Mouse (Mus musculus) heart, embryonic 16.5 days (tissue): ENCODE measurements around the gene 1700020L24Rik. TPM values are rescaled to one million over a fixed set of nuclear protein-coding genes. Genes with fewer than 3 reads are reported as not detected.

Source experiments
- ATAC-seq: fragments of 200-750 bp; cut with Nextera tagmentation; replicated peaks from 2 replicates; pipeline ENCODE4 v1.8.0; 2017; ENCODE audit warnings: moderate number of reproducible peaks; ENCODE audit not compliant: insufficient read depth, low FRiP score; ENCODE audit errors: extremely low read depth
- H3K27ac ChIP-seq: fragments of 300-500 bp; sonication (generic); 2 replicates; pipeline ENCODE4 v1.5.1; 2014; ENCODE audit warnings: mild to moderate bottlenecking, low read length, control low read depth, moderate library complexity
- H3K27me3 ChIP-seq: fragments of 300-500 bp; sonication (generic); 2 replicates; pipeline ENCODE4 v1.6.1; 2014; ENCODE audit warnings: low read length, mixed read lengths; ENCODE audit not compliant: control insufficient read depth, insufficient read depth
- H3K36me3 ChIP-seq: fragments of 300-500 bp; sonication (generic); 2 replicates; pipeline ENCODE4 v1.6.1; 2014; ENCODE audit not compliant: control insufficient read depth, insufficient read depth
- H3K4me1 ChIP-seq: fragments of 300-500 bp; sonication (generic); 2 replicates; pipeline ENCODE4 v1.6.1; 2014; ENCODE audit warnings: low read length, mixed read lengths; ENCODE audit not compliant: control insufficient read depth, insufficient read depth
- H3K4me2 ChIP-seq: fragments of 300-500 bp; sonication (generic); 2 replicates; pipeline ENCODE4 v1.6.1; 2014; ENCODE audit warnings: low read depth, mild to moderate bottlenecking, control low read depth, low read length
- H3K4me3 ChIP-seq: fragments of 300-500 bp; sonication (generic); 2 replicates; pipeline ENCODE4 v1.5.1; 2014; ENCODE audit warnings: mild to moderate bottlenecking, control low read depth, low read length
- H3K9ac ChIP-seq: fragments of 300-500 bp; sonication (generic); 2 replicates; pipeline ENCODE4 v1.6.1; 2014; ENCODE audit warnings: low read length, control low read depth
- H3K9me3 ChIP-seq: fragments of 300-500 bp; sonication (generic); replicated peaks from 2 replicates; pipeline ENCODE4 v1.6.1; 2016; ENCODE audit warnings: low read length; ENCODE audit not compliant: control insufficient read depth
- WGBS: fragments of 180-500 bp; shearing (Covaris S2); extraction: QIAGEN DNeasy Blood & Tissue Kit; methylation state at CpG from one replicate; pipeline ENCODE4 v1.1.7; 2014; 5-methylcytosine and 5-hydroxymethylcytosine counted together
- polyA plus RNA-seq: library from polyadenylated mRNA; unstranded; fragments of >200 nt; fragmentation: Nextera tagmentation; extraction: Ambion mirVana; gene quantifications from 2 replicates; pipeline ENCODE4 v1.2.1, GENCODE M21; 2015

Gene 1700020L24Rik
- polyA plus RNA-seq, 1 experiment from 2014 or later: 1.5 TPM

DNA sequence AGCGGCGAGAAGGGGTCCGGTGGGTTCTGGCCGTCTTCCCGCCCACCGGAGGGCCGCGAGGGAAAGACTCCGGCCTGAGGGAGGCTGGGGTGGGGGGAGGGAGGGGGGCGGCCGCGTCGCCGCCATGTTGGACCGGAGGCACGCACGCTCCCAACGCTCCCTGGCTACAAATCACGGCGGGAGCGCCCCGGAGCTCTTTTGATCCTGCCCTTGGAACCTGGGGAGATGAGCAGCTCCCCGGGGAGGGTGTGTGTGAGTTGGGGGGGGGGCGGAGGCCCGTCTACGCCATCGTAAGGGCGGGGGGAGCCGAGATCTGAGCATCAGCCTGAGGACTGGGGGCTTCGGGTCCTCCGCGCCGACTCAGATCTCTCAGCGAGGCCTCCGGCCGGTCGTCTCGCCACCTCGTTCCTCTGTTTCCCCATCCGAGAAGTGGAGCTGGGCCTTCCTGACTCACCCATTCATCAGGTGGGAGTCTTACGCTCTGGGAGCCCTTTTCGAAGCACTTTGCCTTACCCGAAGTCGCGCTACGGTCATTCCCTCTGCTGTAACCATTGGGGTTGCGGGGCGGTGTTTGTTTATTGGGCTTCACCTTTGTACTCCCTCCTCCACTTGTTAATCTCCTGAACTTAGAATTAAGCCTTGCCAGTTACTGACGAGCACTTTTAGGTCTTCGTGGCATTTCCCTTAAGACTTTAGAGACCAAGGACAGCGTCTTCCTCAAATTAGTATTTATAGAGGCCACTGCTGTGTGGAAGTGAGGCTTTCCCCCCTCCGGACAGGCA, 35.9 kb downstream of the 1700020L24Rik start:
- Histone ChIP-seq H3K9me3 (peaks cover 4% of the 10 kb centered on the region), H3K36me3 (no peaks in the 10 kb centered on the region), H3K4me1 (peaks cover 27% of the 10 kb centered on the region), H3K27ac (peak overlapping the region; percentile 92), H3K9ac (peak overlapping the region; percentile 93), H3K27me3 (no peaks in the 10 kb centered on the region), H3K4me3 (peak overlapping the region; percentile 81), H3K4me2 (peak overlapping the region; percentile 79)
- under 1% methylated on average over 45 of the region's 52 CpGs for WGBS
- ATAC-seq: peak; percentile 78

Other genes starting within 250 kb of the 1700020L24Rik start
- 1.0 and 2.2 TPM in 2 replicates for gene Slfn3, start 246.3 kb upstream of the 1700020L24Rik start, polyA plus RNA-seq
- 0.17 and 0.19 TPM in 2 replicates for gene Slfn14, start 151.0 kb upstream of the 1700020L24Rik start, polyA plus RNA-seq
- gene Ap2b1, start 138.7 kb upstream of the 1700020L24Rik start, polyA plus RNA-seq: 36.0 and 38.3 TPM in 2 replicates
- 8.1 and 10.5 TPM in 2 replicates for gene Pex12, start 135.1 kb upstream of the 1700020L24Rik start, polyA plus RNA-seq
- 5.7 and 9.1 TPM in 2 replicates for gene Rasl10b, start 28.5 kb upstream of the 1700020L24Rik start, polyA plus RNA-seq
- gene Gas2l2, start 8.2 kb upstream of the 1700020L24Rik start, polyA plus RNA-seq: 0.11 and 0.12 TPM in 2 replicates
- 3.5 TPM in 2 replicates for gene Mmp28, start 25.4 kb downstream of the 1700020L24Rik start, polyA plus RNA-seq
- gene Taf15, start 35.4 kb downstream of the 1700020L24Rik start, polyA plus RNA-seq: 8.3 and 9.5 TPM in 2 replicates
- 0.07 TPM in 1 of 2 replicates, not detected in the other for gene Heatr9, start 84.5 kb downstream of the 1700020L24Rik start, polyA plus RNA-seq
- 1.8 and 2.5 TPM in 2 replicates for gene Ccl5, start 92.8 kb downstream of the 1700020L24Rik start, polyA plus RNA-seq
- 2.1 and 3.6 TPM in 2 replicates for gene Ccl9, start 141.0 kb downstream of the 1700020L24Rik start, polyA plus RNA-seq
- 5.5 and 7.8 TPM in 2 replicates for gene Ccl6, start 155.4 kb downstream of the 1700020L24Rik start, polyA plus RNA-seq
- not detected in 2 replicates for gene Rpl9-ps1, start 207.9 kb downstream of the 1700020L24Rik start, polyA plus RNA-seq
- gene Ccl3, start 211.7 kb downstream of the 1700020L24Rik start, polyA plus RNA-seq: 0.67 and 1.0 TPM in 2 replicates
- 0.46 and 0.80 TPM in 2 replicates for gene Ccl4, start 224.9 kb downstream of the 1700020L24Rik start, polyA plus RNA-seq